Mouse (Mus musculus): ENCODE measurements around the gene 1110051M20Rik. TPM values are rescaled to one million over a fixed set of nuclear protein-coding genes. Genes with fewer than 3 reads are reported as not detected.

Gene 1110051M20Rik
- polyA plus RNA-seq, 1 experiment: 2.6 TPM

DNA sequence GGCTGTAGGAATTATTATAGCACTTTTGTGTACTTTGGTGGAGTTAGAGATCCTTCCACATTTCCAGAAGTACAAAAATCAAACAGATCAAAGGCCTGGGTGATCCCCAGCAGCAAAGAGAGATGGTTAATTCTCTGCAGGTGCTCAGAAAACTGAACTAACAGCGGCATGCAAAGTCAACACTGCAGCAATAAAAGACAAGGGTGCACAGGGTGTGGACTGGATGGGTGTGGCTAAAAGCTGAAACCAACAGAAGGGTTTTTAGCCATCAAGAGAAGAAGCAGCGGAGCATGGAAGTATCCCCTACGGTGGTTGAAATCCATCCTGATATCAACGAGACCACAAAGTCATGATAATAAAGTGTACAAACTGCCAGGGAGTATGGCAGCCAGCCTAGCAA is 122.0 kb downstream of the 1110051M20Rik start:
- Histone ChIP-seq H3K4me1 (no peaks in the 10 kb centered on the region), H3K9me3 (no peaks in the 10 kb centered on the region), H3K27me3 (replicated peaks) (peaks cover 23% of the 10 kb centered on the region), H3K4me3 (replicated peaks) (no peak overlapping the region), H3K36me3 (replicated peaks; ENCODE audit: low read length) (no peaks in the 10 kb centered on the region)
- no peak for TF ChIP-seq GATA1 (IDR thresholded peaks at IDR 0.05; ENCODE audit: borderline replicate concordance, low read length)
- TF ChIP-seq FLI1 (IDR thresholded peaks at IDR 0.05; ENCODE audit: low read length): no peak

DNA sequence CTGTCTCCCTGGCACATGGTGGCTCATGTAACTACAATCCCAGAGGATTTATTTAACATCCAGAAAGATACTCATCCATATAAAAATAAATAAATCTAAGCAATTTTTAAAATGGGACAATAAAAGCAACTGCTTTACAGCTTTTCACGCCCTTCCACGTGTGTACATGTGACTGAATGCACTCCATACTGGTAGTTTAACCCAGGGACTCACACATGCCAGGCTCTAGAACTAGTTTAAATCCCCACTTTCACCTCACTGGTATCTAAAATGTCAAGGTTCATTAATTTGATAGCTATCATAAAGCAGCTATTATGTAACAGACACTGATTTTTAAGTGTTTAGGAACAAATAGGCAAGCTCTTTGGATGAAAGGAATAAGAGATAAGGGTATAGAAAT is 122.6 kb downstream of the 1110051M20Rik start:
- peaks cover 2% of the 10 kb centered on the region; the same call in 1 of the 2 replicates for H3K9me3 ChIP-seq
- H3K27me3 ChIP-seq (replicated peaks): peaks cover 21% of the 10 kb centered on the region
- no peak overlapping the region for H3K4me3 ChIP-seq (replicated peaks)
- TF ChIP-seq FLI1 (IDR thresholded peaks at IDR 0.05; ENCODE audit: low read length): no peak
- TF ChIP-seq GATA1 (IDR thresholded peaks at IDR 0.05; ENCODE audit: borderline replicate concordance, low read length): no peak
- no peaks in the 10 kb centered on the region for H3K36me3 ChIP-seq (replicated peaks; ENCODE audit: low read length)
- H3K4me1 ChIP-seq: no peaks in the 10 kb centered on the region

DNA sequence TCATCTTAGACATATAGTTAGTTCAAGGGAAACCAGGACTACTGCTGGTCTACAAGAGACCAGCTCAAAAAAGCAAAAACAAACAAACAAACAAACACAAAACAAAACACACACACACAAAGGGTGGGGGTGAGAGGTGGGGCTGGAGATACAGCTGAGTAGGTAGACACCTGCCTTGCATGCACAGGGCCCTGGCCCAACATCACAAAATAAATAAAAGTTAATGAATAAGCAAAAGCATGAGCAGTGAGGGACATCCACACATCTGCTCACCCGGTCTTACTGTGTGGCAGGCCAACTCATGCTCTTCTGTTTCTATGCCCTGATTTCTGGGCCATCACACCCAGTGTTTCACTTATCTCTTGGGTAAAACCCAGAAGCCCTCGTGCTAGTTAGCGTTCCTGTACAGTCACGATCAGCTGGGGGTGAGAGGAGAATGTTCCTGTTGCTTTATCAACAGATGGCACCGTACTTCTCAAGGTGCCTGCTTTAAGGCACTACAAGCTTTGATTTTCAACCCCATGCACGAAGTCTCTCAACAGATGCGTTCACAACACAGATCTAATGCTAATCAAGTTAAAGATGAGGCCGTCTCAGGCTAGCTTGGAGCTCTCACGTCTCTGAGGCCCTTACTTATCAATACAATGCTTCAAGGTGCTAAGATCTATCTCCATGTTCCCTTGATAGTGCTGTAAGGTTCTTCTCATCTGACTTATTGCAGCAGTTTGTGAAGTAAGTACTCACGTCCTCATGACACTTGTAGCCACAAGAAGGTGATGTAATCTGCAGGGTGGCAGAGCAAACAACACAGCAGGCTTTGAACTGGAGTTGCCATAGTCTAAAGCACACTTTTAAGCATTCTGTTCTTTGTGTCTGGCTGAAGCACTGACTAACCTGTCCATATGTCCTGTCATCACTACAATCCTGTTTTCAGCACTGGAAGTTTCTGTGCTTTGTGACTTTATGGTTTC is 123.7 kb downstream of the 1110051M20Rik start:
- Histone ChIP-seq H3K9me3 (peaks cover 4% of the 10 kb centered on the region; the same call in 1 of the 2 replicates), H3K36me3 (replicated peaks; ENCODE audit: low read length) (no peaks in the 10 kb centered on the region), H3K4me3 (replicated peaks) (no peak overlapping the region), H3K27me3 (replicated peaks) (peaks cover 20% of the 10 kb centered on the region), H3K4me1 (no peaks in the 10 kb centered on the region)
- no peak for TF ChIP-seq GATA1 (IDR thresholded peaks at IDR 0.05; ENCODE audit: borderline replicate concordance, low read length)
- no peak for TF ChIP-seq FLI1 (IDR thresholded peaks at IDR 0.05; ENCODE audit: low read length)

DNA sequence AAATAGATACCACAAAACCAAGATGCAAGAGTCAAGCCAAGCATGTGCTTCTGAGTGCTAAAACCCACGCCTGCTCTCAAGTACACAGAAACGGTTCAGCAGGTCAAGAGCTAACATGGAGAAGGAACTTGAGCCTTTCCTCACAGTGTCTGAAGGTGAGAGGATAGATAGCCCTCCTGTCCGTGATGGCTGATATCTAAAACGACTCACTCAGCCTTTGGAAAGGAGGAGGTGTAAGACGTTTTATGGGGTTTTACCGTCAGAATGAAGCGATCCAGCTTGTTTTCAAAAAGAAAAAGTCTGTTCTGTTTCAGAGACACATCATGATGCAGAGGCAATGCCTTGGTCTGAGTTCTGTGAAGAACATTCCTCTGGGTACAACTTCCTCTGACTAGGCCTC is 130.3 kb downstream of the 1110051M20Rik start:
- Histone ChIP-seq H3K27me3 (replicated peaks) (peaks cover 2% of the 10 kb centered on the region), H3K36me3 (replicated peaks; ENCODE audit: low read length) (no peaks in the 10 kb centered on the region), H3K4me1 (peaks cover 7% of the 10 kb centered on the region; the same call in 1 of the 2 replicates), H3K4me3 (replicated peaks) (no peak overlapping the region), H3K9me3 (peaks cover 4% of the 10 kb centered on the region; the same call in 1 of the 2 replicates)
- no peak for TF ChIP-seq FLI1 (IDR thresholded peaks at IDR 0.05; ENCODE audit: low read length)
- TF ChIP-seq GATA1 (IDR thresholded peaks at IDR 0.05; ENCODE audit: borderline replicate concordance, low read length): no peak

DNA sequence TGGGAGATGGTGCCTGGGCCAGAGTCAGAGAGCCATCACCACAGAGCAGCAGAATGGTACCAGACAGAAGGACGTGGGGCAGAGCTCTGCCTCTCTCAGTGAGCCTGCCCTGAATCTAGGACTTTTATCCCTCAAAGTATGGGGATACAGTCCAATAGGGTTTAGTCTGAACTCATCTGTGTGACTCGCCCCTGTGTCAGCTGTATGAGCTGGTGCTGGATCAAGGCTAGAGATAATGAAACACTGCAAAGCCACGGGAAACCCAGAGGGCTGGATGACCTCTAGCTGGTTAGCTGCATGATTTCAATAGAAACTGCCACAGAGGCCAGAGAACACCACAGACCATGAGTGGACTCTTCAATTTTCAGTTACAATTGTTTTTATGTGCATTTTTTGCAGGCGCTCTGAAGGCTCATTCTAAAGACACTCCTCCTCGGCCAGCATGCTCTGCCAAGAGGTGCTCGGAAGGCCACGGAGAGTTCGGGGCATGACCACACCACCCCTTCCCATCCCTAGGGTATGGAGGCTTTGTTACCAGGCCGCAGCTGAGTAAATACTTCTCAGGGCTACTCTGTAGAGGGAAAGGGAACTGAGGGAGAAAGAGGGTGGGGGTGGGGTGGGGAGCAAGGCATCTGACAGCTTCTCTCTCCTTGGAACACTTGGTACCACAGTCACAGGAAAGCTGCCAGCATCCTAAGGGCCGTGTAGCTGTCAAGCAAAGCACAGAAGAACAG is 131.8 kb downstream of the 1110051M20Rik start:
- peaks cover 4% of the 10 kb centered on the region; the same call in 1 of the 2 replicates for H3K9me3 ChIP-seq
- peaks cover 6% of the 10 kb centered on the region for H3K27me3 ChIP-seq (replicated peaks)
- TF ChIP-seq FLI1 (IDR thresholded peaks at IDR 0.05; ENCODE audit: low read length) (no peak), GATA1 (IDR thresholded peaks at IDR 0.05; ENCODE audit: borderline replicate concordance, low read length) (no peak)

DNA sequence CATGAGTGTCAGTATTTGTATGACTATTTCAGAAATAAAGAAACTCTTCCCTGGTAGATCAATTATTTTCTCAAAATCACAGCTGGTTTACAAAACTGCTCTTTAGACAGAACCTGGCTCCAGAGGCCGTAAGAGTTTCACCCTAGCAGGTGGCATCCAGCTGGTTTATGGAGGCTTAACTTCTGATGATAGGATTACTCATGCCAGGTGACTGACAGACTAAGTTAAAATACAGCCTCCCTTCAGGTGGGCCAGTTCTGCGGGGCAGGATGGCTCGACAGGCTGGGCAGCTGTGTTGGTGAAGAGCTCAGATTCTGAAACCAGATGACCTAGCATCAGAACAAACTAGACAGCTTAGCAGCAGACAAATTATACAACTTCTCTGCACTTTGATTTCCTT is 135.0 kb downstream of the 1110051M20Rik start:
- Histone ChIP-seq H3K36me3 (replicated peaks; ENCODE audit: low read length) (no peaks in the 10 kb centered on the region), H3K4me3 (replicated peaks) (no peak overlapping the region), H3K9me3 (no peaks in the 10 kb centered on the region), H3K27me3 (replicated peaks) (peaks cover 21% of the 10 kb centered on the region), H3K4me1 (peaks cover 20% of the 10 kb centered on the region)
- TF ChIP-seq GATA1 (IDR thresholded peaks at IDR 0.05; ENCODE audit: borderline replicate concordance, low read length) (no peak), FLI1 (IDR thresholded peaks at IDR 0.05; ENCODE audit: low read length) (no peak)

More for the DNA sequence above, 131.8 kb downstream of the 1110051M20Rik start:
- peaks cover 13% of the 10 kb centered on the region for H3K4me1 ChIP-seq
- H3K36me3 ChIP-seq (replicated peaks; ENCODE audit: low read length): no peaks in the 10 kb centered on the region
- H3K4me3 ChIP-seq (replicated peaks): no peak overlapping the region

DNA sequence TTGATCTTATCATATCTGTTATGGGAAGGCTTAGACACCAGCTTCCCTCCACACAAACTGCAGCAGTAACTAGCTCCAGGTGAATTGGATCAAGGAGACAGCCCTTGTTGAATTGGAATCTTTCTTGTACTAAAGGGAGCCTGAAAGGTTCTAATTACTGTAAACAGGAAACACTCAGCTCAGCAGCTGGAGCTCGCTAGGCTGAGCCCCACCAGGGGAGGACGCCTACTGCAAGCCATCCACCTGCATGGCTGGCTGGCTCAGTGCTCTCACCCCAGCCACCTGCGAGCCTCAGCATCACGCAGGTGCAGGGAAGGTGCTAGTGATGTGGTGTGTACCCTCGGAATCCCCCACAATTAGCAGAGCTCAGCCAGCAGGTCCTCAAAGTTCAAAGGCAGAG is 135.8 kb downstream of the 1110051M20Rik start:
- peaks cover 26% of the 10 kb centered on the region for H3K27me3 ChIP-seq (replicated peaks)
- peaks cover 23% of the 10 kb centered on the region for H3K4me1 ChIP-seq
- peak overlapping the region; percentile 24 for H3K4me3 ChIP-seq (replicated peaks)
- no peak for TF ChIP-seq FLI1 (IDR thresholded peaks at IDR 0.05; ENCODE audit: low read length)
- TF ChIP-seq GATA1 (IDR thresholded peaks at IDR 0.05; ENCODE audit: borderline replicate concordance, low read length): no peak
- no peaks in the 10 kb centered on the region for H3K9me3 ChIP-seq
- no peaks in the 10 kb centered on the region for H3K36me3 ChIP-seq (replicated peaks; ENCODE audit: low read length)

DNA sequence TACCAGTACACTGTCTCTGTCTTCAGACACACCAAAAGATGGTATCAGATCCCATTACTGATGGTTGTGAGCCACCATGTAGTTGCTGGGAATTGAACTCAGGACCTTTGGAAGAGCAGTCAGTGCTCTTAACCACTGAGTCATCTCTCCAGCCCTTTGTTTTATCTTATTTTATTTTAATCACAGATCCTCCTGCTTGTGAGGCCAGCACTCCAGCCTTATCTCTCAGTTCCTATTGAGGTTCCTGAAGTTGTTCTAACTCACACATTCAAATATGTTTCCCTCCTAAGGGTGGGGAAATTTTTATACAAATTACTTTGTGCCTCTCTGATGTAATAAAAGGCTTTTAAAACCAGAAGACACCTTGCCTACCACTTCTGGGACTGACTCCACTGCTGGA is 137.9 kb downstream of the 1110051M20Rik start:
- Histone ChIP-seq H3K27me3 (replicated peaks) (peaks cover 26% of the 10 kb centered on the region), H3K4me3 (replicated peaks) (no peak overlapping the region), H3K9me3 (no peaks in the 10 kb centered on the region), H3K36me3 (replicated peaks; ENCODE audit: low read length) (no peaks in the 10 kb centered on the region), H3K4me1 (peaks cover 31% of the 10 kb centered on the region)
- TF ChIP-seq GATA1 (IDR thresholded peaks at IDR 0.05; ENCODE audit: borderline replicate concordance, low read length) (no peak), FLI1 (IDR thresholded peaks at IDR 0.05; ENCODE audit: low read length) (no peak)

DNA sequence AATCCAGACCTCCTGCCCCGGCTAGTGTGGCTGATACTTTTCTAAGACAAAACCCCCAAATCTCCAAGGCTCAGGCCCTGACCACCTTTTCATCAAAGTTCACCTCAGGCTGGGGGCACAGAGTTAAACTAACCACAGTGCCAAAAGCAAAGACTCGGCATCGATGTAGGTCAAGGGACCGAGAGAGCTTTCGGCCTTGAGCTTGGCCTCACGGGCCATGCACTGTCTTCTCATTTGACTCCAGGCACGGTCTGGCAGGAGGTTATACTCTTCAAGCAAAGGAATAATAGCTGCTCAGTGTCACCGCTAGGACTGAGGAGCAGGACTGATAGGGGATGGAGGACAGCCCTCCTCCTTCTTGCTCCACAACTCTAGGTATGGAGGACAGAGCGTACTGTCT is 138.6 kb downstream of the 1110051M20Rik start:
- H3K4me1 ChIP-seq: peaks cover 31% of the 10 kb centered on the region
- TF ChIP-seq GATA1 (IDR thresholded peaks at IDR 0.05; ENCODE audit: borderline replicate concordance, low read length): no peak
- no peak for TF ChIP-seq FLI1 (IDR thresholded peaks at IDR 0.05; ENCODE audit: low read length)
- no peaks in the 10 kb centered on the region for H3K9me3 ChIP-seq
- peaks cover 26% of the 10 kb centered on the region for H3K27me3 ChIP-seq (replicated peaks)
- no peaks in the 10 kb centered on the region for H3K36me3 ChIP-seq (replicated peaks; ENCODE audit: low read length)
- no peak overlapping the region for H3K4me3 ChIP-seq (replicated peaks)

All from megakaryocyte, embryonic 14.5 days (primary cell).